Mouse (Mus musculus): ENCODE data around the gene Fem1a. TPM values are rescaled to one million over a fixed set of nuclear protein-coding genes. Genes with fewer than 3 reads are reported as not detected.

The Fem1a gene
- polyA plus RNA-seq (2015; fragmentation: Nextera tagmentation; extraction: Ambion mirVana), result 11.1 and 12.9 TPM in 2 replicates

DNA sequence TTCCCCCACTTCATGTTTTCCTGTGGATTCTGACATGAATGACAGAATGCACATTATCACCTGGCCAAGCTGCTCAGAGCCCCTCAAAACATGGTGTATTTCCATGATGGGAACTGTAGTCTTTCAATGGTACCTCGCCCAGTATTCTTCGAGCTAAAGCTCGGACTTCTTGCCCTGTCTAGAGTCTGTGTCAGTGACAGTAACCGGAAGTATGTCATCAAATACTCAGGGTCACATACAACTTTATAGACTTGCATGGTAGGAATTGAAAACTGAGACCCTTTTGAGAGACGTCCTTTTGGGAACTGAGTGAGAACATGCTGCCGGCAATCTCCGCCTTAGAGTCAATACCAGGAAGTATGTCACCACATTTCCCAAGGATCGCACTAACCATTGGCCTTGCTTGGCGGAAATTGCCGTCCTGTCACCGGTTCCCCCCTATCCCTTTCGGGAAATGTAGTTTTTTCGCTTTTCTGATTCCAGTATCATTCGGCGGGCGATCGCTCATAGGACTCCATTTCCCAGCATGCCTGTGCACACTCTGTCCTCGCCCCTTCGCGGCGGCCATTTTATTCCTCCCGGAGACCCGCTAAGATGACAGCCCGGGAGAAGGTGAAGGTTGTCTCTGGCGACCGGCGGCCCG lies at the start of gene Fem1a:
Fem1a (plus strand) TSS at position 572 of the 643 bp plus-strand sequence.
- DNase-seq (ENCODE audit: low spot score), result peak; percentile 97

DNA sequence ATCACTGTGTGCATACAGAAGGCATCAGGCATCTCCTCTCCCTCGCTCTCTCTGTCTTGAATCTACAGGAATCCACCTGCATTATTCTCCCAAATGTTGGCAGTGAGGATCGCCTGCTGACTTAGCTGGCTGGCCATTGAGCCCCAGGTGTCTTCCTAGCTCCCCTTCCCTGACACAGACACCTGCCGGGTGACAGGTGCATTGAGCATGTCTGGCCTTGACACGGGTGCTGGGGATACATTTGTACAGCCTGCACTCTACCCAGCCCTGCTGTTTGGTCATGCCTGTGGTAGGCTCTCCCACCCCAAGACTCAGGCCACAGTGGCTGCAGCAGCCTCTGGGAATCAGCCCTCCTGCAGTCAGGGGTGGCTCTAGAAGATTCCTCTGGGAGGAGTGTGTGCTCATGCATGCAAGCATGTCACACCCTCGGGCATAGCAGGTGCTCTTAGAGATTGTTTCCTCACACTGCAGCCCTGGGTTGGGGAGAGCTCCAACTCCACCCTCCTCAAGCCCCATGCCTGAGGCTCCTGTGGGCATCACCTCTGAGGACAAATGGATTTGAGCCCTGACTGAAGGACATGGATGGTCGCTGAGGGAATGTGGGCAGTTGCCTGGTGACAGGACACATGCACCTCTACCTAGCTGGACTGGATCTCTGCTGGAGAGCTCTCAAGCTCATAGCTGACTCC lies 49.5 kb upstream of the Fem1a start:
- no peak for DNase-seq (ENCODE audit: low spot score)

DNA sequence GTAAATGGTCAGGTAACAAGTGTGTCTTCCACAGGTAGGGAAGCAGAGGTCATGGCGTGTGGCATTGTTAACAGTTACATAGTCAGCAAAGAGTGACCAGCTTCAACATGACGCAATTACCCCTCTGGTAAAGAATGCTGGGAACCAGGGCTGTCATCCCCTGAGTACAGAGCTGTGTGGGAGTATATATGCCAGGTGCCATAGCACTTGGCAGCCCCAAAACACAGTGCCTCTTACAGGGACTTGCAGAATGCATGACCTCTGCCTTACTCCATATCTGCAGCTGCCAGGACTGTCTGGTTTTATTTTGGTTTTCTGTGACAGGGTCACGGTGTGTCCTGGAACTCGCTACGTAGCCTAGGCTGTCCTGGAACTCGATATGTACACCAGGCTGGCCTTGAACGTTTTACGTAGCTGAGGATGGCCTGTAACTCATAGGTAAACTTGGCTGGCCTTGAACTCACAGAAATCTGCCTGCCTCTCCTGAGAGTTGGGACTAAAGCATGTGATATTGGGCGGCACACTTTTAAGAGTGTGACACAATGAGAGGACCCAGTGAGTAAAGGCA lies 48.6 kb upstream of the Fem1a start:
- DNase-seq (ENCODE audit: low spot score), result no peak

DNA sequence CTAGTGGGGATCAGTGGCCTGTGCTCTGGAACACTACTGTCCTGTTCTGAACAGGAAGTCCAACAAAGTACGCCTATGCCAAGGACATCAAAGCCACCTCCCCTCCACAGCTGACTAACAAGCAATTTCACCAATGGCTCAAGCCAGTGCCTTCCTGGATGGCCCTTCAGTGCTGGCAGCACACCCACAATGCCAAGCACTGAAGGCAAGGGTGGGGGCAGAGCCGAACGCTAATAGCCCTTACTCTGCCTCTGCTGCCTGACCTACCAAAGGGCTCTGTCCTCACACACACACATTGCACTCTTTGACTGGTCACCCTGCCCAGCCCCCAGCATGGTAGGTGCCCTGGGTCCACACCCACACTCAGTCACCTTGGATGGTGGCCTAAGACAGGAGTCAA lies 47.8 kb upstream of the Fem1a start:
- DNase-seq (ENCODE audit: low spot score), result no peak

DNA sequence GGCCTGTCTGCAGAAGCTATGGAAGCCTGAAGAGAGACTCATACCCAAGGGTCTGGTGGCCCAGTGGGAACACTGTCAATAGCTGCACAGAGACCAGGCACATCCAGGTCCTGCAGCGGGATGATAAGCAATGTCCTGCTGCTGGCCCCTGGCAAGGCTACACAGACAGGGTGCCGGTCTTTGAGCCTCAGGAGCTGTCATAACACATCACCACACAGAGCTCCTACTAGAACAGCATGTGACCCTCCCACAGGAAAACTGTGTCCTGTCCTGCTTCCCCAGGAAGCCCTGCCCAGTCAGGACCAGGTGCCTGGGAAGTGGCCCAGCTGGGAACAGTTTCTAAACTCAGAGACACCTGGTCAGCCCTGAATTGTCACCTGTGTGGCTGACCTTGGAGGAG lies 45.5 kb upstream of the Fem1a start:
- no peak for DNase-seq (ENCODE audit: low spot score)

DNA sequence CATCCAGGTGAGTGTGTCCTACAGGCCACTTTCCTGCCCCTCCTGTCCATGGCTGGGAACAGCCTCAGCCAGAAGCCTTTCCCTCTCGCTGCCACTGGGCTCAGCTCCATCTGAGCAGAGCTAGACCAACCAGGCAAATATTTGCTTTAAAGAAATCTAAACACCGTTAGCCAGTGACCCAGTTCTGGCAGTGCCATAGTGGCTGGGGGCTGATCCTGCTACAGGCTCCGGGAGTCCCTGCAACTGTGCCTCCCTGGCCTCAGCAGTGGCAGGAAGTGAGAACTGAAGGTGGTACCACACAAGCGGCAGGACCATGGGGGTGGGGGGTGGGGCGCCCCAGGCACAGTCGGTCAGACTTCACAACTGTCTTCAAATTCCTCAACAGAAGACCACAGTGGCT lies 43.9 kb upstream of the Fem1a start:
- DNase-seq (ENCODE audit: low spot score), result no peak

DNA sequence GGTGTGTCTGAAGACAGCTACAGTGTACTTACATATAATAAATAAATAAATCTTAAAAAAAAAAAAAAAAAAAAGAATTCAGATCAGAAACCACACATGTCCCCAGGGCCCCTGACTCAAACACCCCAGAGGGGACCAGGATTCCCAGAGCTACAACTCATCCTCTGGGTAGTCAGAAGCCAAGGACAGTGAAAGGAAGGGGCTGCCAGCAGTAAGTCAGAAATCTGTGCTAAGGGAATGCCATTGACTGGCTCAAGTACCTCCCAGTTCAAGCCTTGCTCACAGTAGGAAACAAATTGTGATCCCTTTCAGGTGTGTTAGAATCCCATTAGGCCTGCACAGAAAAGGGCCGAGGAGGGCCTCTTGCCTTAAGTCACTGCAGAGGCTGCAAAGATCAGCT lies 42.4 kb upstream of the Fem1a start:
- no peak for DNase-seq (ENCODE audit: low spot score)

DNA sequence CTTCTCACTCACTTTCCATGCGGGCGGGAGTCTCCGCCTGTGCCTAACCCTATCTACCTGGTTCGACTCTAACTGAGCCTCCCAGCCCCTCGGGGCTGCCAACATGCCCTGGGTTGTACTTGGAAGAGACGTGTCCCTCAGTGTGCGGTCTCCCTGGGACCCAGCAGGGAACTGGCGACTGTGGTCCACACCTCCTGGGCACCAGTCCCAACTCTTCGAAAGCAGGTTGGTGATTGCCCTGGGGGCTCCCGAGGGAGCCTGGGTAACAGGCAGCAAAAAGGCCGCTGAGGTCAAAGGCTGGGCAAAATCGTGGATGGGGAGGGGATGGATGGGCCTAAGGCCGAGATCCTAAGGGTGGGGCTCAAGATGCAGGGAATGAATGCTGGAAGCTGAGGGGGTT lies 38.9 kb upstream of the Fem1a start:
- no peak for DNase-seq (ENCODE audit: low spot score)

DNA sequence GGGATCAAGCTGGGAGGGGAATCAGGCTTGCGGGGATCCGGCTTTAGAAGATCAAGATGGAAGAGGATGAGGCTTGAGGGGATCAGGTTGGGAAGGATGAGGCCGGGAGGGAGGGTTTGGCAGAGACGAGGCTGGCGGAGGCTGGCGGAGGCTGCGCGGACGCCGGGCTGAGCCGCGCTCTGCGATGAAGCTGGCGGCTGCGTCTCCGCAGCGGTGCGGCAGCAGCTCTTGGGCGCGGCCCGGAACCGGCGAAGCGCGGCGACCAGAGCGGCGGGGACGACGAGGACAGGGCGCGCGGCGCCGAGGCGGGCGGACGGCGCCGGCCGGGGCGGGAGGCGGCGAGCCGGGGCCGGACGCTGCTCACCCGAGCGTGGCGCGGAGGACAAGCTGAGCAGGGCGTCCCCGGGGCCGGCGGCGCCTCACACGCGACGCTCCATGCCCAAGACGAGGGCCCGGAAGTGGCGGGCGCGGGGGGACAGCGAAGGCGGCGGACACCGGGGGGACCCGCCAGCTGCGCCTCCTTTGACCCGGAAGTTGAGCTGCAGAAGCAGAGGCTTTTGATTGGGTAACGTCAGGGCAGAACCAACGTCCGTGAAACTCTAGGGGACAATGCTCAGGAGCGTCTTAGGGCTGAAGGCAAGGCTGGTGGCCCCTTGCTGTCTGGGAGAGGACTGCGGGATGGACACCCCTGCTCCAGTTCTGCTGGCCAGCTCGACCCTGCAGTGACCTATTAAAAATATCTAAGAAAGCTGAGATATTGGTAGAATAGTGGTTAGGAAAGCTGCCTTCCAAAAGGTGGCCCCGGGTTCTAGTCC lies 38.0 kb upstream of the Fem1a start, which contains the start of gene Dpp9:
Dpp9 (minus strand) TSS at position 529 of the 815 bp plus-strand sequence.
- peak; percentile 91 for DNase-seq (ENCODE audit: low spot score)

DNA sequence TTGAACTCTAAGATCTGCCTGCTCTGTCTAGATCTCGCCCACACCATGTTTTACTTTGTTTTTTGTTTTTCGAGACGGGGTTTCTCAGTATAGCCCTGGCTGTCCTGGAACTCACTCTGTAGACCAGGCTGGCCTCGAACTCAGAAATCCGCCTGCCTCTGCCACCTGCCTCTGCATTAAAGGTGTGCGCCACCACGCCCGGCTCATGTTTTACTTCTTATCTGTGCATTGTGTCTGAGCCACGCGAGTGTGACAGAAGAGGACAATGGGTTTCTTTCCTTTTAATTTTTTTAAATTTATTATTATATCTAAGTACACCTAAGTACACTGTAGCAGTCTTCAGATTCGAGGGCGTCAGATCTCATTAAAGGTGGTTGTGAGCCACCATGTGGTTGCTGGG lies 37.4 kb upstream of the Fem1a start:
- DNase-seq (ENCODE audit: low spot score), result no peak

DNA sequence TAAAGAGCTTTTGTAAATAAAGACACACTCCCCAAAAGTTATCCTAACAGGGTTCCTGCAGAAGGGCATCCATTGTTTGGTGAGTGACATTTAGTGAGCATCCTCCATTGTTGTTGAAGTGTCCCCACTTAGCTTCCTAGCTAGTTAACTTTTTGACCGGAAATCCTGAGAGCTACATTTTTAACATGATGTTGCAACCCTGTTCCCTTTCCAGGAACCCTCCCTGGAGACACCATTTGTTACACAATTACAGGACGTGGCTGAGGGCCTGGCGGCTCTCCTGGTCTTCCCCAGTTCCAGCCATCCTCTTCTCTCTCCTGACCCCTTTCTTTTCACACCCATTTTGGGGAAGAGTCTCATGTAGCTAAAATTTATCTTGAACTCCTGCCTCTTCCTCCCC lies 36.8 kb upstream of the Fem1a start:
- no peak for DNase-seq (ENCODE audit: low spot score)

DNA sequence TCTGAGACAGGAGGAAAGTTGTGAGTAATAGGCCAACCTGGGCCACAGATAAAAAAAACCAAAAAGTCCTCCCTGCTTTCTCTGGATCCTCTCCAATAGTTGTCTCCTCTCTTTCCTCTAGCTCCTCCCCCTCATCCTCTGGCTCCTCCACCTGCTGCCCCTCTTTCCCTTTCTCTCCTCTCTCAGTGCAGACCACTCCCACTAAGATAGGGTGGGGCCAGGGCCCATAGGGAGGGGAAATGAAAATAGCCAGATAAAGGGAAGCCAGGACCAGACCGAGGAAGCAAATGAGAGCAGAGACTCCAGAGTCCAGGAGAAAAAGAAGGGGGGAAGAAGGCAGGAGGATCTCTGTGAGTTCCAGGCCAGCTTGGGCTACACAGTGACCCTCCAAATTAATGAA lies 31.7 kb upstream of the Fem1a start:
- DNase-seq (ENCODE audit: low spot score), result no peak

DNA sequence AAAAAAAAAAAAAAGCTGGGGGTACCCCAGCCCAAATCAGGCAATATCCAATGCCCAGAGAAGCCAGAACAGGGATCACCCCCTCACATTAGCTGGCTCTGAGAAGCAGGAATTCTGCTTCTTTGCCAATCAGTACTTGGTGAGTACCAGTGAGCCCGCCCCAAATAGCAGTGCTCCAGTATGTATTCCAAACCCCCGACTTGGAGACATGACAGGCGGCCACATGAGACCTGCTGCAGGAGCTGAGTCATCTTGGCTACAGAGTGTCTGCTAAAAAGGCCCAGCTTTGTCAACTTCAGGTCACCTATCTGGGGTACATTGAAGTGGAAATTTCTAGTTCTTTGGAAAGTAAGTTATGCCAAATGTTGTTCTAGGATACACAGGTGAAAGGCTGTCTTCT lies 30.0 kb upstream of the Fem1a start:
- DNase-seq (ENCODE audit: low spot score), result no peak

DNA sequence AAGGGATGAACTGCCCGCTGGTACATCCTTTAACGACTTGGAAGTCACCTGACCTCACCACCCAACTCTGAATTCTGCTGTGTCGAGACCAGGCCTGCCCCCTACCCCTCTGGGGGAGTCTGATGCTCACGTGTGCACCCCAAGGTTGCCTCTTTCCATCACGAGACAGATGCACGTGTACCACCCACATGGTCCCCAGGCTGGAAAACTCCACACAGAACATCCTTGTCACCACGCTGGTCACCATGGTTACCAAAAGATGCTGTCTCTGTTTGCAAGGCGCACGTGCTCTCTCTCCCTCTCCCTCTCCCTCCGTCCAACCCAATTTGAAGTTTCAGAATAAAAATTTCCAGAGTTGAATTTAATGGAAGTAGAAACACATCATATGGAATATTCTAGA lies 26.7 kb upstream of the Fem1a start:
- no peak for DNase-seq (ENCODE audit: low spot score)

DNA sequence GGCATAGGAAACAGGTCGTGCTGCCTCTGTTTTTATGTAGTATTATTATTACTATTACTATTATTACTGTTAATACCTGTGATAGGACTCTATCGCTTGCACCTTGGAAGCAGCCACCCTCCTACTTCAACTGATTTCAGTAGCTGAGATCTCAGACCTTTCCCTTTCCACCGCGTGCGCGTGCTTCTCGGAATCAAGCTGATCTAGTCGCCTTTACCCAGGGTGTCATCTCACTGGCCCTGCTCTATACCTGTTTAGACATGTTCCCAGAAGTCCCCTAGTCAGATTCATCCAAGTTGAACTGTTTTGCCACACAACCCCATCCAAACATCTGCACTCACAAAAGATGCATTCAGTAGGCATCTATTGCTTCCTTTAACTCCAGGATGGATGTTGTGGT lies 23.2 kb upstream of the Fem1a start:
- no peak for DNase-seq (ENCODE audit: low spot score)

DNA sequence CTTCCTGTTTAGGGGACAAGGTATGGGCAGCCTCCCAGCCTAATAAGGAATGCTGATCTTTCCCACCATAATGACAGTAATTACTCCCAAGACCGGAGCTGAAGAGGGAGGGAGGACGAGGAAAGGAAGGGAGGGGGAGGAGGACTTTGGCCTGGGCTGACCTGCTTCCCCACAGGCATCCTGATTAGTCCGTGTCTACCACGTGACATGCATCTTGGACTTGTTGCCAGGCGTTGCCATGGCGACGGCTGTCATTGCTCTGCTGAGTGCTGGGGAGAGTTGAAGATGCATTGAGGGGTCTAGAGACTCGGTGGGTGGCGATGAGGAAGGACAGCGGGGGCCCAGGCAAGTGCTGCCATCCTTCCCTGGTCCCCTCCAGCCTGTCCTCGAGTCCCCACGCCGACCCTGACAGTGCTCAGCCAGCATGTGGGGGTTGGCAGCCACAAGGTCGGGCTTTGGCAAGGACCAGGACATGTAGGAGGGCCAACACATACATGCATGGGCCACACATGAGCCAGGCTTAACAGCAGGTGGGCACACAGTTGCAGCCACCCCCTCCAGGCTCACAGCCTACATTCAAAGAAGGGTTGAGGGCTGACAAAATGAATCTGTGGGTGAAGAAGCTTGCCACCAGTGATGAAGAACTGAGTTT lies 22.7 kb upstream of the Fem1a start:
- no peak for DNase-seq (ENCODE audit: low spot score)

DNA sequence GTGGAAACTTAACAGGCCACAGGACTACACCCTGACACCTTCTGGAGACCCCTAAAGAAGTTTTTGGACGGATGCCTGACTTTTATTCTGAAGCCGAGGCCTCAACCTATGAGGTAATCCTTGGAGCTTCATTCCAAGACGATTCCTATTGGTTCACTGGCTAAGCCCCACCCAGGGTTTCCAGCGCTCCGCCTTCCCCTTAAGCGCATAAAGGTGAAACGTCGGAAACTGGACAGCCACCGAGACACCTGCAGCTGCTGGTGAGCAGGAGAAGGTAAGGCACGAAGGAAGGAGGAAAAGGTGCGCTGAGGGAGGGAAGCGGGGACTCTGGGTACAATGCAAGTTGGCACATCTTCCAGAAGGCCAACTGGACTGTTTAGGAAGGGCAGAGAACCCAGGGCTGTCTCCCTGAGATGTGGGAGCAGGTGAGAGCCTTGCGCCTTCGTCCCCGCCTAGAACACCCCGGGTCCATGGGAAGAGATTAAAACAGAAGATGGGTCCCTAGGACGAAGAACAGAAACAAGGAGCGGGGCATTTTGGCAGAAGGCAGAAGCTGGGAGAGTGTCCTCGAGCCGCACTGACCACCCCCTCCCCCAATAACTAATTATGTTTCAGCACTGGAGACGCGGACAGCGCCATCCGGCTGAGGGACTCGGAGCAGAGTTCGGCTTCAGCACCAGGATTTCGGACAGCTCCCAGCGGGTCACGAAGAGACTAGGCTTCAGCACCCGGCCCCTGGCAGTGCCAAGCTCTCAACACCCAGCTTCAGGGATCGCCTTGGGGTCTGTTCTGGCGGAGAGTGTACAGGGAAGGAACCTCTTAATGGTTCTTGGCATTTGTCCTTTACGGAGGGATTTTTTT lies 14.8 kb upstream of the Fem1a start:
- peak; percentile 89 for DNase-seq (ENCODE audit: low spot score)

DNA sequence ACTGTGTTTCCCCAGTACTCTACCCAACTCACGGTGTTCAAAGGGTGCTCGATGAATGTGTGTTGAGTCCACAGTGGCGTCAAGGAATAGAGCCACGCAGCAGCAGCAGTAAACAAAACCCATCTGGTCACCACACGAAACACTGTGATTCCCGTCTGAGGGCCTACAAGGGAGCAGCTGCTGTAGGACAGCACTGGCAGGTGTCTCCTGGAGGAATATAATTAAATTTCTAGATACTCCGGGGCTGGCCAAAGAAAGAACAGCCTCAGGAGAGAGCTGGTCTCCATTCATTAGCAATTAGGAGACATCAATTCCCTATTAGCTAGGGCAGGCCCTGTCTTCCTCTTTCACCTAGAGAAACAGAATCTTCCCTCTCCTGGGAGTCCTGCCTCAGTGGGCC lies 11.0 kb upstream of the Fem1a start:
- DNase-seq (ENCODE audit: low spot score), result no peak

DNA sequence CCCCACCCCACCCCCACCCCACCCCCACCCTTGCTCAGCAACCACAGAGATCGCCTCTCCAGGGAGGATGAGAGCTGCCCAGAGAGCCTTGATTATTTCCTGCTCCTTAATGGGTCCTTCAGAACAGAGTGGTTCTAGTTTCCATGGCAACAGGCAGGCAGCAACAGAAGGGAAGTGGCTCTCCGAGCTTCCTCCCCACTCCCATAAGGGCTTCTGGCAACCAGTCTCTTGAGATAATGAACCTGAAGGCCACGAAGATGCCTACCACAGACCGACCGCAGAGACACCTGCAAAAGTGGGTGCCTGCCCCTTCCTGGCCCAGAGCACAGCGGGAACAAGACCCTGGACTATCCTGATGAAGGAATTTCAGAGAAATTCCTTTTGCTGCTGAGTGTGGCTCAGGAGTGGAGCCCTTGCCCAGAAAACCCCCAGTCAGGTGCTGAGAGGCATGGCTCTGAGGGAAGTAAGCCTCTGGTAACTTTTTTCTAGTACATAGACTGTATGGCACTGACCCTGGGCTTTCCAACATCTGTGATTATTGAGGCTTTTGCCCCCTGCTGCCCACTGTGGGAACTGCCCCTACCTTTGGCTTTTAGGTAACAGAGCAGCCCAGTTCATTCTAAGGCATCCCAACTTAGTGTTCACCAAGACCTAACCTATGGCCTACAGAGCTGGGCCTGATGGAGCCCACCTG lies 5.3 kb upstream of the Fem1a start:
- DNase-seq (ENCODE audit: low spot score), result peak; percentile 68

DNA sequence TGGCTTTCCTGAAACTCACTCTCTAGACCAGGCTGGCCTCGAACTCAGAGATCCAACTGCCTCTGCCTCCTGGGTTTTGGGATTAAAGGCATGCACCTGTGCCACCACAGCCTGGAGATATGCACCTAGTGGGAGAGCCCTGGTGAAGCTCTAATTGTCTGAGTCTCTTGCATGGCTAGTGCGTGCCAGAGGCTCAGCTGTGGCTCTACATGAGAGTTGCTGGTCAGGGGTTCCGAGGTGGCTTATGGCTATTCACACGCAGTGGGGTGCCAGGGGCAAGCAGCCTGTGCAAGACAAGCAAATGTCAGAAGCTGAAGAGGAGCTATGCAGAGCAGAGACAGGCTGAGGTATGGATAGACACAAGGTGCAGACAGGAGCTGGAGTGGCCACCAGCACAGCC lies 1.9 kb upstream of the Fem1a start:
- DNase-seq (ENCODE audit: low spot score), result no peak
